Mouse (Mus musculus) CH12.LX (cell line): ENCODE measurements around the gene Ifnar1. TPM values are rescaled to one million over a fixed set of nuclear protein-coding genes. Genes with fewer than 3 reads are reported as not detected.

Experiments used
- DNase-seq: peaks from one replicate; pipeline ENCODE4 v3.0.0-alpha.2; 2013; ENCODE audit errors: extremely low read depth
- H3K27ac ChIP-seq: 2 replicates; pipeline ENCODE4 v1.5.1; 2012; ENCODE audit warnings: low read depth, mild to moderate bottlenecking, control low read depth, moderate library complexity; ENCODE audit not compliant: insufficient read depth
- H3K27me3 ChIP-seq: replicated peaks from 2 replicates; pipeline ENCODE3; 2012; ENCODE audit warnings: inconsistent platforms
- H3K36me3 ChIP-seq, 2 experiments: replicated peaks in 1 of 2; 2 replicates each; pipeline versions ENCODE3 to v1.6.1; 2012; ENCODE audit warnings: inconsistent platforms in 1 of 2, low read length in 1 of 2, mild to moderate bottlenecking in 1 of 2, mixed read lengths in 1 of 2, moderate library complexity in 1 of 2; ENCODE audit not compliant: control insufficient read depth in 1 of 2, insufficient read depth in 1 of 2
- H3K4me1 ChIP-seq, 2 experiments: 2 replicates each; pipeline ENCODE4 v1.6.1; 2012; ENCODE audit warnings: inconsistent platforms in 1 of 2, moderate library complexity in 1 of 2; ENCODE audit not compliant: insufficient read depth in 2 of 2, control insufficient read depth in 1 of 2
- H3K4me2 ChIP-seq: 2 replicates; pipeline ENCODE4 v1.6.1; 2012; ENCODE audit warnings: low read depth, mild to moderate bottlenecking, control low read depth; ENCODE audit not compliant: poor library complexity, insufficient read depth, severe bottlenecking
- H3K4me3 ChIP-seq, 3 experiments: fragments of 150-350 bp in 1 of 3; sonication (generic) in 1 of 3; replicated peaks in 1 of 3; 2 replicates each; pipeline versions ENCODE3 to v1.5.1; 2011 to 2012; ENCODE audit warnings: low read depth in 2 of 3, low read length in 2 of 3, mild to moderate bottlenecking in 2 of 3, moderate library complexity in 2 of 3, control low read depth in 1 of 3, improper control_type of control experiment in 1 of 3, inconsistent platforms in 1 of 3, mixed read lengths in 1 of 3; ENCODE audit not compliant: poor library complexity in 1 of 3
- H3K79me2 ChIP-seq: replicated peaks from 2 replicates; pipeline ENCODE4 v1.6.1; 2012; ENCODE audit warnings: mild to moderate bottlenecking, moderate library complexity; ENCODE audit not compliant: control insufficient read depth, poor library complexity, insufficient read depth, severe bottlenecking; ENCODE audit errors: extremely low read depth
- H3K9ac ChIP-seq: 2 replicates; pipeline ENCODE4 v1.6.1; 2012; ENCODE audit warnings: low read depth, mild to moderate bottlenecking, control low read depth, moderate library complexity; ENCODE audit not compliant: insufficient read depth
- H3K9me3 ChIP-seq: replicated peaks from 2 replicates; pipeline ENCODE3; 2012; ENCODE audit warnings: low read length, inconsistent platforms, mixed read lengths
- CHD1 ChIP-seq: IDR thresholded peaks from 2 replicates; pipeline ENCODE4 v1.6.1; 2012; ENCODE audit warnings: low read depth, low read length, improper control_type of control experiment, inconsistent platforms
- CHD2 ChIP-seq: IDR thresholded peaks from 2 replicates; pipeline ENCODE4 v1.6.1; 2011; ENCODE audit warnings: low read length, improper control_type of control experiment
- CTCF ChIP-seq, 2 experiments: IDR thresholded peaks in 1 of 2; conservative IDR thresholded peaks in 1 of 2; 2 replicates each; pipeline ENCODE4 v1.5.1; 2011 to 2012; ENCODE audit warnings: low read depth in 2 of 2, low read length in 2 of 2, improper control_type of control experiment in 1 of 2, inconsistent platforms in 1 of 2, mild to moderate bottlenecking in 1 of 2, moderate library complexity in 1 of 2
- E2F4 ChIP-seq: IDR thresholded peaks from 2 replicates; pipeline ENCODE4 v1.6.1; 2011; ENCODE audit warnings: low read depth, low read length, improper control_type of control experiment; ENCODE audit not compliant: insufficient replicate concordance
- EP300 ChIP-seq: IDR thresholded peaks from 2 replicates; pipeline ENCODE4 v1.6.1; 2011; ENCODE audit warnings: low read length, improper control_type of control experiment
- HCFC1 ChIP-seq: IDR thresholded peaks from 2 replicates; pipeline ENCODE4 v1.6.1; 2012; ENCODE audit warnings: low read depth, mild to moderate bottlenecking, inconsistent platforms, low read length, improper control_type of control experiment
- JUN ChIP-seq: IDR thresholded peaks from 2 replicates; pipeline ENCODE4 v1.6.1; 2011; ENCODE audit warnings: low read depth, mild to moderate bottlenecking, low read length, improper control_type of control experiment, moderate library complexity; ENCODE audit not compliant: insufficient read depth
- MAZ ChIP-seq: IDR thresholded peaks from 2 replicates; pipeline ENCODE4 v1.6.1; 2012; ENCODE audit warnings: low read depth, mild to moderate bottlenecking, inconsistent platforms, low read length, improper control_type of control experiment, moderate library complexity
- MXI1 ChIP-seq: IDR thresholded peaks from 2 replicates; pipeline ENCODE4 v1.6.1; 2011; ENCODE audit warnings: mild to moderate bottlenecking, low read depth, low read length, improper control_type of control experiment
- NELFE ChIP-seq: IDR thresholded peaks from 2 replicates; pipeline ENCODE4 v1.6.1; 2011; ENCODE audit warnings: low read depth, low read length, improper control_type of control experiment
- PAX5 ChIP-seq: IDR thresholded peaks from 2 replicates; pipeline ENCODE4 v1.6.1; 2012; ENCODE audit warnings: low read length, inconsistent platforms, mixed read lengths
- POLR2AphosphoS2 ChIP-seq: IDR thresholded peaks from 2 replicates; pipeline ENCODE4 v1.6.1; 2011; ENCODE audit warnings: low read depth, low read length, improper control_type of control experiment
- RCOR1 ChIP-seq: conservative IDR thresholded peaks from 2 replicates; pipeline ENCODE4 v1.6.1; 2012; ENCODE audit warnings: low read depth, mild to moderate bottlenecking, inconsistent platforms, low read length, improper control_type of control experiment
- SIN3A ChIP-seq: IDR thresholded peaks from 2 replicates; pipeline ENCODE4 v1.6.1; 2012; ENCODE audit warnings: low read length, improper control_type of control experiment, inconsistent platforms
- SMC3 ChIP-seq: IDR thresholded peaks from 2 replicates; pipeline ENCODE4 v1.6.1; 2011; ENCODE audit warnings: low read depth, low read length, improper control_type of control experiment
- TBP ChIP-seq: conservative IDR thresholded peaks from 2 replicates; pipeline ENCODE4 v1.6.1; 2011; ENCODE audit warnings: low read depth, low read length, improper control_type of control experiment
- TCF12 ChIP-seq: IDR thresholded peaks from 2 replicates; pipeline ENCODE4 v1.6.1; 2014; ENCODE audit warnings: low read depth, mild to moderate bottlenecking, inconsistent platforms, low read length, improper control_type of control experiment
- USF1 ChIP-seq: IDR thresholded peaks from 2 replicates; pipeline ENCODE4 v1.6.1; 2014; ENCODE audit warnings: low read depth, mild to moderate bottlenecking, inconsistent platforms, low read length, improper control_type of control experiment
- ZKSCAN1 ChIP-seq: IDR thresholded peaks from 2 replicates; pipeline ENCODE4 v1.6.1; 2012; ENCODE audit warnings: low read depth, inconsistent platforms, low read length, improper control_type of control experiment, borderline replicate concordance
- ZMIZ1 ChIP-seq: IDR thresholded peaks from 2 replicates; pipeline ENCODE4 v1.6.1; 2012; ENCODE audit warnings: low read depth, mild to moderate bottlenecking, inconsistent platforms, low read length, improper control_type of control experiment
- ZNF384 ChIP-seq: IDR thresholded peaks from 2 replicates; pipeline ENCODE4 v1.6.1; 2012; ENCODE audit warnings: low read depth, low read length, improper control_type of control experiment, inconsistent platforms
- dilution Hi-C: fragments of 300-500 bp; cut with MboI; formaldehyde crosslinking; loops from 2 replicates; pipeline ENCODE4 v1.14.3; 2020; ENCODE audit warnings: low sequenced_read_pairs; ENCODE audit not compliant: extremely low pct_unique_long_range_greater_than_20kb, extremely low pct_ligation_motif_present
- in situ Hi-C: fragments of 300-500 bp; cut with MboI; formaldehyde crosslinking; loops from 3 replicates; pipeline ENCODE4 v1.14.3; 2019; ENCODE audit warnings: low sequenced_read_pairs, low pct_ligation_motif_present, low pct_unique_long_range_greater_than_20kb, mixed read lengths
- polyA plus RNA-seq: library from polyadenylated mRNA; unstranded; fragments of >175 nt; gene quantifications from 2 replicates; pipeline ENCODE4 v1.2.1, GENCODE M21; 2012; ENCODE audit warnings: low read depth; ENCODE audit not compliant: insufficient read length
- total RNA-seq, 2 experiments: library from RNA; depleted of rRNA; stranded (reverse); fragments of 300-350 nt in 1 of 2; fragments of >200 nt in 1 of 2; gene quantifications; 2 replicates each; pipeline ENCODE4 v1.2.3; 2012 to 2014

Gene Ifnar1
- total and polyA plus RNA-seq, 3 experiments, result 32.8 to 49.4 (median 40.3) TPM

GRCm38 (mm10) chr16:91534888-91535287, 49.9 kb downstream of the Ifnar1 start:
- no peak overlapping the region for H3K9ac ChIP-seq
- H3K4me1 ChIP-seq, result peaks cover 23 to 36% of the 10 kb centered on the region in 2 experiments
- H3K9me3 ChIP-seq, result no peaks in the 10 kb centered on the region
- no peak overlapping the region for H3K27ac ChIP-seq
- DNase-seq, result no peak
- no peak overlapping the region for H3K4me2 ChIP-seq
- no peak overlapping the region for H3K4me3 ChIP-seq
- dilution Hi-C loops, result no loop called here
- TF ChIP-seq MAZ (no peak), E2F4 (no peak), SIN3A (no peak), NELFE (no peak), EP300 (no peak), USF1 (no peak), ZKSCAN1 (no peak), JUN (no peak), MXI1 (no peak)
- in situ Hi-C loops, result no loop called here
- no peaks in the 10 kb centered on the region for H3K79me2 ChIP-seq
- peaks cover 4% of the 10 kb centered on the region for H3K27me3 ChIP-seq
- no peaks in the 10 kb centered on the region for H3K36me3 ChIP-seq

- H3K4me2 ChIP-seq, result no peak overlapping the region
- in situ Hi-C loops (no loop called here), dilution Hi-C loops (no loop called here)
- no peaks in the 10 kb centered on the region for H3K9me3 ChIP-seq
- H3K27me3 ChIP-seq, result peaks cover 4% of the 10 kb centered on the region
- H3K4me3 ChIP-seq, result no peak overlapping the region
- no peak overlapping the region for H3K9ac ChIP-seq
- no peaks in the 10 kb centered on the region for H3K36me3 ChIP-seq
- no peaks in the 10 kb centered on the region for H3K79me2 ChIP-seq
- no peak for DNase-seq
- TF ChIP-seq USF1 (no peak), CHD1 (no peak), SIN3A (no peak), HCFC1 (no peak), SMC3 (no peak), POLR2AphosphoS2 (no peak), CTCF (conservative IDR thresholded peaks at IDR 0.05 in 1 of 2, IDR thresholded peaks at IDR 0.05 in 1 of 2; ENCODE audit: low read depth in 2 of 2, low read length in 2 of 2) (no peak), ZKSCAN1 (no peak)
- H3K4me1 ChIP-seq, result peaks cover 21 to 39% of the 10 kb centered on the region in 2 experiments
- H3K27ac ChIP-seq, result no peak overlapping the region
Observed at GRCm38 (mm10) chr16:91536372-91536771, 51.3 kb downstream of the Ifnar1 start.

- Histone ChIP-seq H3K4me3 (no peak overlapping the region), H3K27ac (no peak overlapping the region), H3K27me3 (peaks cover 2% of the 10 kb centered on the region), H3K4me2 (no peak overlapping the region)
- dilution Hi-C loops (no loop called here), in situ Hi-C loops (no loop called here)
- no peak for DNase-seq
- TF ChIP-seq SMC3, result no peak
- no peak for TF ChIP-seq CHD2
- no peak for TF ChIP-seq TBP
- TF ChIP-seq TCF12, result no peak
- no peak for TF ChIP-seq RCOR1
- TF ChIP-seq PAX5, result no peak
- TF ChIP-seq ZMIZ1, result no peak
- TF ChIP-seq USF1, result no peak
- TF ChIP-seq ZKSCAN1, result no peak
- no peak for TF ChIP-seq ZNF384
- TF ChIP-seq HCFC1, result no peak
- TF ChIP-seq, all 38 proteins: peak for 0
- H3K9ac ChIP-seq, result no peak overlapping the region
- no peaks in the 10 kb centered on the region for H3K79me2 ChIP-seq
- H3K4me1 ChIP-seq, result peaks cover 21 to 46% of the 10 kb centered on the region in 2 experiments
- H3K36me3 ChIP-seq, result no peaks in the 10 kb centered on the region
- no peaks in the 10 kb centered on the region for H3K9me3 ChIP-seq
Observed at GRCm38 (mm10) chr16:91537065-91537464, 52.0 kb downstream of the Ifnar1 start.
